ENCODE assay signal across 7 mouse cellular contexts in genomic region chr4:127125834-127126463, GRCm38 (mm10). TPM values are rescaled to one million over a fixed set of nuclear protein-coding genes. Genes with fewer than 3 reads are reported as not detected.
DNase-seq lines count a peak whose midpoint lies in the region; ATAC-seq and TF ChIP-seq lines count a peak whose summit lies in the region.

No protein-coding gene starts in this region.

- under 1% methylated on average over 35 of the region's 35 CpGs for WGBS in embryonic facial prominence, embryonic 13.5 days
- under 1% methylated on average over 35 of the region's 35 CpGs for WGBS in kidney, adult 2 months
- WGBS in limb, embryonic 12.5 days, result 1% methylated on average over 35 of the region's 35 CpGs
- under 1% methylated on average over 35 of the region's 35 CpGs for WGBS in midbrain, embryonic 15.5 days

- no peaks in the 10 kb centered on the region for H3K27me3 ChIP-seq in embryonic facial prominence, embryonic 13.5 days
- no peaks in the 10 kb centered on the region for H3K27me3 ChIP-seq in kidney, adult 2 months (replicated peaks; ENCODE audit: control insufficient read depth, insufficient read depth, low read length)
- H3K27me3 ChIP-seq in limb, embryonic 12.5 days, result no peaks in the 10 kb centered on the region
- H3K27me3 ChIP-seq in midbrain, embryonic 15.5 days (replicated peaks), result no peaks in the 10 kb centered on the region

- H3K36me3 ChIP-seq in embryonic facial prominence, embryonic 13.5 days, result peaks cover 16% of the 10 kb centered on the region
- H3K36me3 ChIP-seq in kidney, adult 2 months (ENCODE audit: control insufficient read depth, insufficient read depth, low read length), result peaks cover 1% of the 10 kb centered on the region; the same call in 1 of the 2 replicates
- peaks cover 21% of the 10 kb centered on the region for H3K36me3 ChIP-seq in limb, embryonic 12.5 days
- peaks cover 1% of the 10 kb centered on the region; the same call in 1 of the 2 replicates for H3K36me3 ChIP-seq in midbrain, embryonic 15.5 days (replicated peaks)

- DNase-seq in adrenal gland, postnatal 36 days, result peak; percentile 91 to 95
- peak; percentile 87 to 89 for DNase-seq in heart, adult 18-20 months
- DNase-seq in kidney, adult 2 months, result peak; percentile 92
- peak; percentile 77 to 94 for DNase-seq in spleen, postnatal 10 days (ENCODE audit: low spot score in 2 of 2)

- H3K9ac ChIP-seq in embryonic facial prominence, embryonic 13.5 days, result peak overlapping the region; percentile 85
- peak overlapping the region; percentile 77 for H3K9ac ChIP-seq in limb, embryonic 12.5 days (replicated peaks)
- peak overlapping the region; percentile 51 for H3K9ac ChIP-seq in midbrain, embryonic 15.5 days

- no peak overlapping the region for H3K27ac ChIP-seq in embryonic facial prominence, embryonic 13.5 days
- H3K27ac ChIP-seq in kidney, adult 2 months (ENCODE audit: insufficient read depth, low read depth, low read length), result no peak overlapping the region
- H3K27ac ChIP-seq in limb, embryonic 12.5 days, result 0 out of 2 replicates have a peak overlapping the region, but pooled peaks have one; percentile 45
- H3K27ac ChIP-seq in midbrain, embryonic 15.5 days, result 0 out of 2 replicates have a peak overlapping the region, but pooled peaks have one; percentile 16

- peak overlapping the region; percentile 81 for H3K4me2 ChIP-seq in embryonic facial prominence, embryonic 13.5 days
- H3K4me2 ChIP-seq in limb, embryonic 12.5 days, result peak overlapping the region; percentile 79
- peak overlapping the region; percentile 66 for H3K4me2 ChIP-seq in midbrain, embryonic 15.5 days

- peak overlapping the region; percentile 68 for H3K4me3 ChIP-seq in embryonic facial prominence, embryonic 13.5 days
- H3K4me3 ChIP-seq in kidney, adult 2 months (ENCODE audit: insufficient read depth, low read depth, low read length), result peak overlapping the region; percentile 91
- H3K4me3 ChIP-seq in limb, embryonic 12.5 days (replicated peaks), result peak overlapping the region; percentile 64
- H3K4me3 ChIP-seq in midbrain, embryonic 15.5 days, result peak overlapping the region; percentile 50

- H3K9me3 ChIP-seq in embryonic facial prominence, embryonic 13.5 days, result no peaks in the 10 kb centered on the region
- no peaks in the 10 kb centered on the region for H3K9me3 ChIP-seq in limb, embryonic 12.5 days
- no peaks in the 10 kb centered on the region for H3K9me3 ChIP-seq in midbrain, embryonic 15.5 days

- peaks cover 11% of the 10 kb centered on the region; the same call in 1 of the 2 replicates for H3K4me1 ChIP-seq in embryonic facial prominence, embryonic 13.5 days
- H3K4me1 ChIP-seq in kidney, adult 2 months (ENCODE audit: control insufficient read depth, insufficient read depth, low read length), result 0 out of 2 replicates have a peak, but pooled peaks cover 2% of the 10 kb centered on the region
- H3K4me1 ChIP-seq in limb, embryonic 12.5 days (replicated peaks), result peaks cover 9% of the 10 kb centered on the region
- peaks cover 7% of the 10 kb centered on the region for H3K4me1 ChIP-seq in midbrain, embryonic 15.5 days

- ATAC-seq in embryonic facial prominence, embryonic 13.5 days (ENCODE audit: insufficient number of reproducible peaks, insufficient read depth, low FRiP score, low TSS enrichment, low read depth), result peak; percentile 84
- ATAC-seq in limb, embryonic 12.5 days (ENCODE audit: insufficient number of reproducible peaks, insufficient read depth, low FRiP score, low TSS enrichment, low read depth), result peak; percentile 97
- peak; percentile 93 for ATAC-seq in midbrain, embryonic 15.5 days (replicated peaks)

- TF ChIP-seq CTCF in kidney, adult 2 months (conservative IDR thresholded peaks at IDR 0.05; ENCODE audit: insufficient read depth, insufficient read length, low read depth, low read length), result no peak

- no peak for TF ChIP-seq POLR2A in kidney, adult 2 months (IDR thresholded peaks at IDR 0.05; ENCODE audit: low read depth, low read length)

RNA-seq across cellular contexts. Expression of gene Tmem35b, which starts 2.5 kb away (rescaled TPM):
- total RNA-seq in adrenal gland, postnatal 36 days (2021), result 10 to 100 TPM; 14.8 to 22.8 TPM
- polyA plus RNA-seq in embryonic facial prominence, embryonic 13.5 days (2015; fragmentation: Nextera tagmentation; extraction: Ambion mirVana), result 18.2 and 21.2 TPM in 2 replicates
- total RNA-seq in heart, adult 18-20 months (2021), result 1 to 10 TPM; 1.7 to 2.3 TPM
- polyA plus RNA-seq in kidney, adult 2 months (2012; rRNA removed), result 28.6 and 29.0 TPM in 2 replicates
- 13.6 and 15.2 TPM in 2 replicates for polyA plus RNA-seq in limb, embryonic 12.5 days (2016; fragmentation: Nextera tagmentation; extraction: Ambion mirVana)
- polyA plus RNA-seq in midbrain, embryonic 15.5 days (2015; fragmentation: Nextera tagmentation; extraction: Ambion mirVana), result 17.2 and 18.3 TPM in 2 replicates

RNA-seq across cellular contexts. Expression of gene Dlgap3, which starts 43.1 kb away (rescaled TPM):
- total RNA-seq in adrenal gland, postnatal 36 days (2021), result 1 to 10 TPM; 3.1 to 5.6 TPM
- 0.91 and 0.94 TPM in 2 replicates for polyA plus RNA-seq in embryonic facial prominence, embryonic 13.5 days (2015; fragmentation: Nextera tagmentation; extraction: Ambion mirVana)
- under 1 TPM; 0.05 to 0.17 TPM for total RNA-seq in heart, adult 18-20 months (2021)
- polyA plus RNA-seq in kidney, adult 2 months (2012; rRNA removed), result 0.19 and 0.27 TPM in 2 replicates
- polyA plus RNA-seq in limb, embryonic 12.5 days (2016; fragmentation: Nextera tagmentation; extraction: Ambion mirVana), result 0.31 and 0.42 TPM in 2 replicates
- polyA plus RNA-seq in midbrain, embryonic 15.5 days (2015; fragmentation: Nextera tagmentation; extraction: Ambion mirVana), result 23.0 and 24.7 TPM in 2 replicates

RNA-seq across cellular contexts. Expression of gene Zmym6, which starts 48.8 kb away (rescaled TPM):
- 10 to 100 TPM; 12.0 to 15.3 TPM for total RNA-seq in adrenal gland, postnatal 36 days (2021)
- polyA plus RNA-seq in embryonic facial prominence, embryonic 13.5 days (2015; fragmentation: Nextera tagmentation; extraction: Ambion mirVana), result 26.6 and 29.4 TPM in 2 replicates
- total RNA-seq in heart, adult 18-20 months (2021), result 10 to 100 TPM in 1 of 2 experiments, 1 to 10 TPM in 1; 9.5 to 12.7 TPM
- polyA plus RNA-seq in kidney, adult 2 months (2012; rRNA removed), result 5.2 and 5.3 TPM in 2 replicates
- 28.7 and 31.0 TPM in 2 replicates for polyA plus RNA-seq in limb, embryonic 12.5 days (2016; fragmentation: Nextera tagmentation; extraction: Ambion mirVana)
- polyA plus RNA-seq in midbrain, embryonic 15.5 days (2015; fragmentation: Nextera tagmentation; extraction: Ambion mirVana), result 34.5 and 40.2 TPM in 2 replicates

Comparison
In these comparisons a context has a peak if more than half of its experiments do, and no peak if none do; other contexts are left out.
1. H3K27ac ChIP-seq: peak in limb, embryonic 12.5 days (single experiment) and midbrain, embryonic 15.5 days (single experiment); none in embryonic facial prominence, embryonic 13.5 days (single experiment) and kidney, adult 2 months (single experiment).
2. RNA of gene Dlgap3, which starts 43.1 kb away (polyA plus RNA-seq): 23.0 to 24.7 TPM in midbrain, embryonic 15.5 days; 0.91 to 0.94 TPM in embryonic facial prominence, embryonic 13.5 days, 0.31 to 0.42 TPM in limb, embryonic 12.5 days and 0.19 to 0.27 TPM in kidney, adult 2 months; every median in the first group is over 10 times any median in the second.
3. Peak in every context shown above with its lines, with median percentiles within 50 percentile points of each other: DNase-seq, ATAC-seq, H3K4me2 ChIP-seq, H3K4me3 ChIP-seq and H3K9ac ChIP-seq.